In the genomic region with DNA sequence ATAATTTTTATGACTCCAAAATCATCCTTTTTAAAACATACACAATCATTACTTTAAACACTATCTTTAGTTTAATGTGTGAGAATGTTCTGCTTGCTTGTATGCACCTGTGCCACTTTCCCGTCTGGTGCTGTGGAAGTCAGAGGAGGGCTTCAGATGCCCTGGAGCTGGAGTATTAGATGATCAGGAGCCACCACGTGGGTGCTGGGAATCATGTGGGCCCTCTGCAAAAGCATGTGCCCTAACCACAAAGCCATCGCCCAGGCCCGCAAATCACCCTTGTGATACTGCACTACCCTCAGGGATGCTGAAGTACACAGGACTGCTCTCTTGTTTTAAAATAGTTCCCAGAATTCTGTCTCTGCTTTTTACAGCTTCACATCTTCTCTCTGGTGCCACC, we compare ENCODE assay signal across 8 mouse cellular contexts. TPM values are rescaled to one million over a fixed set of nuclear protein-coding genes. Genes with fewer than 3 reads are reported as not detected.
DNase-seq lines count a peak whose midpoint lies in the region; ATAC-seq and TF ChIP-seq lines count a peak whose summit lies in the region.

No protein-coding gene starts in this region.

- H3K36me3 ChIP-seq in heart, adult 2 months (ENCODE audit: control insufficient read depth, insufficient read depth, low read length) = peaks cover 9% of the 10 kb centered on the region
- H3K36me3 ChIP-seq in ES-E14 (ENCODE audit: control insufficient read depth, insufficient read depth, low read length, poor library complexity, severe bottlenecking) = peaks cover 3% of the 10 kb centered on the region; the same call in 1 of the 2 replicates
- no peaks in the 10 kb centered on the region for H3K36me3 ChIP-seq in hindbrain, embryonic 12.5 days
- H3K36me3 ChIP-seq in midbrain, embryonic 10.5 days = peaks cover 7% of the 10 kb centered on the region; the same call in 1 of the 2 replicates

- no peak overlapping the region for H3K9ac ChIP-seq in heart, adult 2 months (ENCODE audit: low read depth, low read length)
- peak overlapping the region; percentile 27; the same call in 1 of the 2 replicates for H3K9ac ChIP-seq in ES-E14 (ENCODE audit: insufficient read depth, low read depth, low read length, poor library complexity, severe bottlenecking)
- H3K9ac ChIP-seq in hindbrain, embryonic 12.5 days = peak overlapping the region; percentile 24

- H3K27ac ChIP-seq in heart, adult 2 months = peak overlapping the region; percentile 84; the same call in 1 of the 2 replicates
- H3K27ac ChIP-seq in ES-E14 (ENCODE audit: insufficient read depth, low read depth, low read length, poor library complexity, severe bottlenecking) = no peak overlapping the region
- no peak overlapping the region for H3K27ac ChIP-seq in hindbrain, embryonic 12.5 days
- H3K27ac ChIP-seq in midbrain, embryonic 10.5 days (replicated peaks) = no peak overlapping the region

- ATAC-seq in hindbrain, embryonic 12.5 days (ENCODE audit: low FRiP score) = no peak

- no peak for DNase-seq in heart, adult 2 months
- DNase-seq in heart, postnatal 14 days = no peak
- no peak for DNase-seq in ES-E14 (ENCODE audit: low read depth, low spot score)
- DNase-seq in midbrain, embryonic 10.5 days (ENCODE audit: low spot score) = no peak
- DNase-seq in right cerebral cortex, postnatal 14 days = no peak
- no peak for DNase-seq in retina, postnatal 1 day
- DNase-seq in adrenal gland, postnatal 36 days = no peak

- 40% methylated on average over 4 of the region's 4 CpGs for WGBS in heart, adult 2 months
- WGBS in hindbrain, embryonic 12.5 days = 80% methylated on average over 4 of the region's 4 CpGs
- 88% methylated on average over 4 of the region's 4 CpGs for WGBS in midbrain, embryonic 10.5 days

- in situ Hi-C loops in ES-E14 (cut with MboI; ENCODE audit: low sequenced_read_pairs in 2 of 2, unreplicated experiment in 2 of 2) = no loop called here

- peaks cover 7% of the 10 kb centered on the region for H3K79me2 ChIP-seq in heart, adult 2 months (replicated peaks; ENCODE audit: control insufficient read depth, insufficient read depth, low read length)

- no peak for TF ChIP-seq CTCF in heart, adult 2 months (IDR thresholded peaks at IDR 0.05)

- H3K4me2 ChIP-seq in hindbrain, embryonic 12.5 days (replicated peaks) = peak overlapping the region; percentile 98

- no peaks in the 10 kb centered on the region for H3K9me3 ChIP-seq in ES-E14 (ENCODE audit: control insufficient read depth, insufficient read depth, low read depth, low read length)
- H3K9me3 ChIP-seq in hindbrain, embryonic 12.5 days (replicated peaks) = no peaks in the 10 kb centered on the region
- H3K9me3 ChIP-seq in midbrain, embryonic 10.5 days (replicated peaks) = no peaks in the 10 kb centered on the region

- no peak for TF ChIP-seq POLR2A in heart, adult 2 months (IDR thresholded peaks at IDR 0.05; ENCODE audit: insufficient read depth, low read depth, low read length)

- no peak overlapping the region for H3K4me3 ChIP-seq in heart, adult 2 months
- H3K4me3 ChIP-seq in ES-E14 (ENCODE audit: insufficient read depth in 1 of 2, low read depth in 1 of 2, low read length in 2 of 2, poor library complexity in 1 of 2, severe bottlenecking in 1 of 2) = no peak overlapping the region; a peak in 1 of 4 replicates
- H3K4me3 ChIP-seq in hindbrain, embryonic 12.5 days = peak overlapping the region; percentile 90; the same call in 1 of the 2 replicates
- peak overlapping the region; percentile 96 for H3K4me3 ChIP-seq in midbrain, embryonic 10.5 days

- no peaks in the 10 kb centered on the region for H3K27me3 ChIP-seq in heart, adult 2 months (ENCODE audit: control insufficient read depth, insufficient read depth, low read length)
- H3K27me3 ChIP-seq in hindbrain, embryonic 12.5 days = no peaks in the 10 kb centered on the region
- H3K27me3 ChIP-seq in midbrain, embryonic 10.5 days (ENCODE audit: low read depth, poor library complexity, severe bottlenecking) = no peaks in the 10 kb centered on the region

- TF ChIP-seq EP300 in heart, adult 2 months (IDR thresholded peaks at IDR 0.05; ENCODE audit: insufficient read depth, low read depth, low read length) = no peak

- peaks cover 14% of the 10 kb centered on the region for H3K4me1 ChIP-seq in heart, adult 2 months (ENCODE audit: control insufficient read depth, insufficient read depth, low read length)
- peaks cover 6 to 24% of the 10 kb centered on the region in 2 experiments; a peak in 3 of 4 replicates for H3K4me1 ChIP-seq in ES-E14 (ENCODE audit: control insufficient read depth in 2 of 2, insufficient read depth in 2 of 2, low read length in 2 of 2, poor library complexity in 1 of 2)
- peaks cover 37% of the 10 kb centered on the region for H3K4me1 ChIP-seq in hindbrain, embryonic 12.5 days
- peaks cover 59% of the 10 kb centered on the region for H3K4me1 ChIP-seq in midbrain, embryonic 10.5 days

- intact Hi-C loops in heart, adult 2 months (cut with DNase I) = no loop called here
- intact Hi-C loops in heart, postnatal 14 days (cut with DNase I) = loop anchor here (5.0 kb wide), 1 partner anchor 93 kb away; the partner anchor contains the start of gene Phf2

TF ChIP-seq in ES-E14, 5 proteins besides CTCF, POLR2A, EP300 and RAD21:
- TF ChIP-seq HCFC1 (IDR thresholded peaks at IDR 0.05; ENCODE audit: borderline replicate concordance, insufficient read depth, low read length) (no peak), ZC3H11A (IDR thresholded peaks at IDR 0.05; ENCODE audit: borderline replicate concordance, low read depth, low read length) (no peak), MAFK (IDR thresholded peaks at IDR 0.05; ENCODE audit: insufficient read depth, low read depth, low read length) (no peak), ZNF384 (IDR thresholded peaks at IDR 0.05; ENCODE audit: low read depth, low read length) (no peak), CHD2 (IDR thresholded peaks at IDR 0.05; ENCODE audit: low read depth, low read length) (no peak)
TF ChIP-seq in ES-E14: peak in this region for 0.

RNA-seq across cellular contexts. Expression of gene Fam120a, which starts 3.0 kb away (rescaled TPM):
- 100 to 1,000 TPM; 102 to 106 TPM for total RNA-seq in heart, adult 2 months (2021)
- 47.5 and 72.2 TPM in 2 replicates for polyA plus RNA-seq in heart, adult 2 months (2012; rRNA removed)
- 100 to 1,000 TPM; 107 to 109 TPM for total RNA-seq in heart, postnatal 14 days (2021)
- total RNA-seq in ES-E14 (2012; rRNA removed) = 111 and 135 TPM in 2 replicates
- 15.6 and 17.0 TPM in 2 replicates for polyA plus RNA-seq in hindbrain, embryonic 12.5 days (2016; fragmentation: Nextera tagmentation; extraction: Ambion mirVana)
- polyA plus RNA-seq in midbrain, embryonic 10.5 days (2016; fragmentation: Nextera tagmentation; extraction: Ambion mirVana) = 13.7 and 14.0 TPM in 2 replicates
- total RNA-seq in adrenal gland, postnatal 36 days (2021) = 100 to 1,000 TPM; 182 to 184 TPM

Comparison
In these comparisons a context has a peak if more than half of its experiments do, and no peak if none do; other contexts are left out.
1. H3K4me3 ChIP-seq: peak in hindbrain, embryonic 12.5 days (single experiment) and midbrain, embryonic 10.5 days (single experiment); none in heart, adult 2 months (single experiment) and ES-E14 (0 of 2).